Mouse (Mus musculus): ENCODE data around the gene Hoxc13.

- no peak for TF ChIP-seq CHD2 (IDR thresholded peaks at IDR 0.05; ENCODE audit: low read length)
- no peak for TF ChIP-seq POLR2A (IDR thresholded peaks at IDR 0.05; ENCODE audit: control insufficient read depth in 1 of 2, insufficient read depth in 1 of 2, low read depth in 1 of 2, low read length in 2 of 2, poor library complexity in 1 of 2)
- no peak for TF ChIP-seq USF1 (IDR thresholded peaks at IDR 0.05; ENCODE audit: low read depth, low read length)
- TF ChIP-seq CTCF (IDR thresholded peaks at IDR 0.05 in 2 of 3, conservative IDR thresholded peaks at IDR 0.05 in 1 of 3; ENCODE audit: control insufficient read depth in 1 of 3, insufficient read depth in 1 of 3, low read depth in 2 of 3, low read length in 3 of 3, poor library complexity in 1 of 3, severe bottlenecking in 1 of 3) = no peak
- TF ChIP-seq RAD21 (IDR thresholded peaks at IDR 0.05; ENCODE audit: low read depth, low read length) = no peak
- no peak for TF ChIP-seq SMC3 (IDR thresholded peaks at IDR 0.05; ENCODE audit: low read depth, low read length)
- TF ChIP-seq GATA1 (IDR thresholded peaks at IDR 0.05; ENCODE audit: low read depth, low read length) = no peak
- no peak for TF ChIP-seq USF2 (IDR thresholded peaks at IDR 0.05; ENCODE audit: borderline replicate concordance in 1 of 2, insufficient read depth in 1 of 2, low read depth in 1 of 2, low read length in 2 of 2)
- TF ChIP-seq EP300 (IDR thresholded peaks at IDR 0.05; ENCODE audit: low read depth in 1 of 2, low read length in 2 of 2) = no peak
- TF ChIP-seq NRF1 (IDR thresholded peaks at IDR 0.05; ENCODE audit: insufficient read depth, low read depth, low read length, poor library complexity, severe bottlenecking) = no peak
Observed at GRCm38 (mm10) chr15:102948842-102949241, 27.9 kb downstream of the Hoxc13 start.

Measured in MEL (cell line).